Mouse (Mus musculus) gastrocnemius, postnatal 14 days (tissue): ENCODE results near the gene Gtf3c2. TPM values are rescaled to one million over a fixed set of nuclear protein-coding genes. Genes with fewer than 3 reads are reported as not detected.

Experiments
- DNase-seq: peaks from one replicate; pipeline ENCODE4 v3.0.0; 2021; ENCODE audit warnings: mixed read lengths
- intact Hi-C: fragments of 180-260 bp; cut with DNase I; formaldehyde crosslinking; loops from one replicate; pipeline ENCODE4 v1.15.1; 2025; ENCODE audit warnings: low total_unique reads
- total RNA-seq, 2 experiments: library from RNA; stranded (reverse); gene quantifications; 2 replicates each; pipeline ENCODE4 v1.2.3; 2021

Gtf3c2 gene
- total RNA-seq, 2 experiments from 2014 or later, result 23.2 to 28.6 TPM

DNA sequence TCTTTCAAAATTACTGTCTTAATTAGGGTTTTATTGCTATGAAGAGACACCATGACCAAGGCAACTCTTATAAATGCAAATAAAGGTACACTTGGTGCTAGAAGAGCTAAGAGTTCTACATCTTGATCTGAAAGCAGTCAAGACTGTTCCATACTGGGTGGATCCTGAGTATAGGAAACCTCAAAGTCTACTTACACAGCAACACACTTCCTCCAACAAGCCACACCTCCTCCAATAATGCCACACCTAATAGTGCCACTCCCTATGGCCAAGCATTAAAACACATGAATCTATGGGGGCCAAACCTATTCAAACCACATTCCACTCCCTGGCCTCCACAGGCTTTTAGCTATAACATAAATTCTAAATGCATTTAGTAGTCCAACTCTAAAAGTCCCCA, 17.5 kb downstream of the Gtf3c2 start:
- intact Hi-C loops, result no loop called here
- DNase-seq, result no peak

DNA sequence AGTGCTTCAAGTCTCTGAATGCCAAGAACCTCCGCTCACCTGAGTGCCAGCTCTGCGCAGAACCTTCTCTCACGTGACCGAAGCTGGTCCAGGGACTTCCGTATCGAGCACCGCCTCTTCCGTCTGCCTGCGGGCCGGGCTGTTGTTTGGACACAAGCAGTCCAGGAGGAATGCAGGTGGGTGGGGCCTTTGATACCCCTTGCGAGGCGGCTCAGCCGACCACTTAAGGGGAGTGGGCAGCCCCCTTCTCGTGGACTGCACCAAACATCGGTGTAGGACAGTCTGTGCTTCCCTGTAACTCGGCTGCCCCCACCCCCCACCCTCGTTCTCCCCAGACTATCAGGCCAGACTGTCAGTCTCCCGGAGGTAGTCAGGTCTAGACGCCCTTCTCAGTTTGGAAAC, 25.8 kb downstream of the Gtf3c2 start, which contains the start of gene Mpv17:
Gene Mpv17, minus strand, starts transcription at position 100 of the 402 bp plus-strand sequence.
- peak; percentile 82 for DNase-seq
- intact Hi-C loops, result no loop called here

DNA sequence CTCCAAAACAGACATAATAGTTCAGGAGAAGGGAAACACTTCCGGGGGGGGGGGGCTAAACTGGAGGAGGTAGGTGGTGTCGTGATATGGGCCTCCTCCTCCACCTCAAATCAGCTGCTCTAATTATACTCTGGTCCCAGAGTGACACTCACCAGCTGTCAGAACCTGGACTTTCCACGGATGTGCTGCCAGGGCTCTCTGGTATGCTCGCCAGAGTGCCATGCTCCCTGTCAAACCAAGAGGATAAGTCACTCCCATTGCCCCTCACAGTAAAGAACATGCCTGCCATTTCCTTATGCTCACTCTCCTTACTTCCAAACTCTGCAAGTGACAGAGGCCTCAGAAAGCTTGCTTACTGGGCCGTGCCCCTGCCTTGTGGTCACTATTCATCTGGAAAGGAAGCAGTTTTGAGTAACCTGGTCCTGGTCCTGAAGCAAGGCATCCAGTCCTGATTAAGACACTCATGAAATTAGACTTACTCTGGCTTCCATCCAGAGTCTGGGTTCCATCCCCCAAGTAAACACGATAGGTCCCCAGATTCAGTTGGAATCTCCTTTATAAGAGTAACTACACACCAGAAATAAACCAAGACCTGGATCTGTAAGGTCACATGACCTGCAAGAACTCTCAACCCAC, 26.3 kb downstream of the Gtf3c2 start:
- intact Hi-C loops, result no loop called here
- DNase-seq, result peak; percentile 40

DNA sequence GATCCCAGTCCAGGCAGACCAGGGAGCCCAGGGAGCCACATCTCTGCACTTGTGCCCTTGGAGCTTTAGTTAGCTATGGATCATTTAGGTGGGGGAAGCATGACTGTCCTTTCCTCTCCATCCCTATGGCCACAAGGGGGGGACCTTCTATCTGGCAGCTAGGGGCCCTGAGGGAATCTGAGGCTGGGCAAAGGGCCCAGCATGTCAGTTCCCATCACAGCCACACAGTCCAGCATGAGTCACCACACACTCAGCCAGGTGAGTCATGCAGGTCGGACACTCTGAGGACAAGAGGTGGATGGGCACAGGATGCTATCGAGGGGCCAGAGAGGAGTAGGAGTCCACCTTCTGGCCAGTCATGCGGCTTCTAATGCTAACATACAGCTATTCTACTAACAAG, 28.2 kb downstream of the Gtf3c2 start:
- peak; percentile 28 for DNase-seq
- intact Hi-C loops, result no loop called here

DNA sequence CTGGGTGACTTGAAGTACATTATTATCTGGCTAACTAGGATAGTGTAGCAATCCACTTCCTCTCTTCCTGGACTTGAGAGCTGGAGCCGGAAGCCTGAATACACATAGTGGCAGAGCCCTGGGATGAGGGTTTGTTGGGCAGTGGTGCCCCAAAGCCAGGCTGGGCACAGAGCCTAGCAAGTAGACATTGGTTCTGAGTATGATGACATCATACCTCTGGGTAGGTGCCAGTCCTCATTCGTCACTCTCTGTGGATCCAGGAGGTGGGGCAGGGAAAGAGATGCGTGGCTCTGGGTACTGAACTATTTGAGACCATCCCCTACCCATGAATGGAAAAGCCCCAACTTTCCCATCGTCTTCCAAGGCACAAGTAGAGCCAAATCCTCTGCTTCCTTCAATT, 30.2 kb downstream of the Gtf3c2 start:
- DNase-seq, result no peak
- intact Hi-C loops, result no loop called here

DNA sequence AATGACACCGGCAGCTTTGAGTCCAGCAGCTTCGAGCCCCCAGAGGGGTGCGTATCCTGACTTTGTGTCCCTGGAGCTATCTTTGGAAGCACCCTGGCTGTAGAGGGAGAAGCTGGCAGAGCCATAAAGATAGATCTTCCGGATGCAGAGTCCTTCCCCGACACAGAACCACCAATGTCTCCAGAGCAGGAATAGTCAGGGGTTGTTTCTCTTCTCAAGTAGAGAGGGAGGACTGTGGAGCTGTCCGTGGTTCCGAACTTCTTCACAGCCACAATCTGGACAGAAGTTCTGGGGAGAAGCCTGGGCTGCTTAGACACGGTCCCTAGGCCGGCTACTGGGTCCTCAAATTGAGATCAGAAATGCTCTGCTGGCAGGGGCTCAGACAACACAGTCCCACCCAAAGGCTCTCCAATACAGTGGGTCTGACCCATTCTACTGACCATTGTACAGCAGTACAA, 40.9 kb downstream of the Gtf3c2 start:
- DNase-seq, result no peak
- intact Hi-C loops, result no loop called here

DNA sequence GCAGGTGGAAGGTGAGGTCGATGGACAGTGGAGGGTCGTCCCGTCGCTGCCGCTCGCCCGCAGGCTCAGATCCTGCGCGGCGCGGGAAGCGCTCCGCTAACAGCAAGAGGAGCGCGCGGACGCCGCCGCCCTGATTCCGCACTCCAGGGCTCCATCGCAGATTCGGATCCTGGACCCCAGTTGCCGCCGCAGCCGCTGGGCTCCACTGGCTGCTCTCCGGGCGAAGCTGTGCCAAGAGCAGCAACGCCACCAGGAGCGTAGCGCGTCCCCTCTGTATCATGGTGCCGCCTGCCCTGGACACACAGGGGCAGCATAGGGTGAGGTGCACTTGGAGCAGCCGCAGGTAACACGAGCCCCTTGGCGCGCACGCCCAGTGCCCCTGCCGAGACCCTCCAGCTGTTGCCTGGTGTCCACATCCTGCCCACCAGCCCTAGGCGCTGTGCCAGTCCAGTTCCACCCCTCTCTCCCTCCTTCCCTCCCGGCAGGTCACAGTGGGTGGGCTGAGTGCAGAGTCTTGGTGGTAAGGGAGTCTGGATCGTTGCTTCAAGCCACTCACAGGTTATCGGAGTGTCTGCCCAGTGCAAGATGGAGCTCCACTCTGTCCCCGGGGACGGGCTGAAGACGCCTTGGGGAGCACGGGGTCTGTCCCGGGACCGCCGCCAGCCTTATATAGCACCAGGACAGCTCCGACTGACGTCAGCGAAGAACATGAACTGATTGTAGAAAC, 41.5 kb downstream of the Gtf3c2 start, which contains the start of gene Ucn:
Gene Ucn, minus strand, starts transcription at position 589 of the 727 bp plus-strand sequence.
- DNase-seq, result no peak
- intact Hi-C loops, result no loop called here

DNA sequence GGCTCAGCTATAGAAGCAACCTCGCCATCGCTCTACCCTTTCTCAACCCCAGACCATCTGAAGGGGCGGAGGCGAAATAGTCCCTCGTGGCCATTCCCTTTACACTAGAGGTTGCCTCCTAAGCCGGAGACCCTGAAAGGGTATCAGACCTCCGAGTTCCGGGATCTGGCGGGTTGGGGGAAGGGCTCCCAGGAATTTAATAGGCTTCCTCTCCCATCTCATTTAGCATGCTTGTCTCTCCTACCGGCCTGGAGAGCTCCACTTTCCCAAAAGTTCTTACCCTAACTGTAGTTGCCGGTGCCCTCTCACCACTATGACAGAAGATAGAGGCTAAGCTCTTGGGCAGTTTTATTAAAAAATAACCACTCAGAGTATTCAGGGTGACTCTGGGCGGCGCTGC, 42.3 kb downstream of the Gtf3c2 start:
- intact Hi-C loops, result no loop called here
- no peak for DNase-seq

DNA sequence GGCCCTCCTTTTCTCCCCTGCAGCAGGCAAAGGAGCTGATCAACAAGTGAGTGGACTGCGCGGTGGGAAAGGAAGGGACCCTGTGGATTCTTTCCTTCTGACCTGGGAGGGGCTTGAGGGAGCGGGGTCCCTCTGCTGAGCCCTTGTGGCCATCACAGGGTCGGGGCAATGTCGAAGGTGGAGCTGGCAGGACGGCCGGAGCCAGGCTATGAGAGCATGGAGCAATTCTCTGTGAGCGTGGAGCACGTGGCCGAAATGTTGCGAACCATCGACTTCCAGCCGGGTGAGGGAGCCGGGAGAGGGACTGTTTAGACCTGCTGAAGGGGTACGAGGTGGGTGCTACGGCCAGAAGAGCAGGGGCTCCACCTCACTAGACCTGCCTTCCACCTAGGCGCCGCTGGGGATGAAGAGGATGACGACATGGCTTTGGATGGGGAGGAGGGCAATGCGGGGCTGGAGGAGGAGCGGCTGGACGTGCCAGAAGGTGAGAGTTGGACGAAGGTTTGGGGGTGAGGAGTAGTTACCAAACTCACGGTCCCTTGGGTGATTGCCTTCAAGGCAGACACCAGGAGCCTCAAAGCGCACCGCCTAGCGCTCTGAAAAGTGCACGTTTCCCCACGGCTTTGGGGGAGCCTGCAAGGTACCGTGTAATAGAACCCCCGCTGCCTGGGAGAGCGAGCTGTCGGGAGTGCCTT, 43.1 kb downstream of the Gtf3c2 start:
- no peak for DNase-seq
- intact Hi-C loops, result no loop called here

DNA sequence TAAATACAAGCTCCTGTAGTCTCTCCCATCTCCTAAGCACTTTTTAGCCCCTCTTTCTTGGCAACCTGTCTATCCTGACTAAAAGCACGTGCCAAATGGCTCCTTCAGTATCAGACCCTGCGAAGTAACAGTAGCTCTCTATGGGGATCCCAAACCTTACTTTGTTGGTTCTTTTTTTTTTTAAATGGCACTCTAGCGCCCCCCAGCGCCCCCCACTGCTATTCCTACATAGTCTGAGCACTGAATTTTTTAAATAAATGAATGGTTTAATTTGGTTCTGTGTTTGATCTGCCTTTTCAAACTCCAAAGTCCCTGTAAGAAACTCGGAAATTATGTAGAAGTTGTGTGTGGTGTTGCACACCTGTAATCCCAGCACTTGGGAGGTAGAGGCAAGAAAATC, 53.9 kb downstream of the Gtf3c2 start:
- intact Hi-C loops, result no loop called here
- DNase-seq, result no peak

DNA sequence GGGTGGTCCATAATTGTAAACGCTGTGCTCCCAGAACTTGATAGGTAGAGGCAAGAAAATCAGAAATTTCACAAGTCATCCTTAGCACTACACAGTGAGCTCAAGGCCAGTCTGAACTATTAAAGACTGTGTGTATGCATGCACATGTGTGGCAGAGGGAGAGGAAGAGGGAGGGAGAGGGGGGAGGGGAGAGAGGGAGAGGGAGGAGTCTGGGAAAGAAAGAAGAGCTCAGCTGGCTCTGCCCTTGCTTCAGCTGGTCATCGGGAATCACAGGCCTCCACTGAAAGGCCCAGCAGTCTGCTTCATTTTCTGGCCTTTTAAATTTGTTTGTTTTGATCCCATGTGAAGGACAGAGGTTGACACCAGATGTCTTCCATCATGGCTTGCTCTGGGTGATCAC, 56.5 kb downstream of the Gtf3c2 start:
- no peak for DNase-seq
- intact Hi-C loops, result no loop called here

DNA sequence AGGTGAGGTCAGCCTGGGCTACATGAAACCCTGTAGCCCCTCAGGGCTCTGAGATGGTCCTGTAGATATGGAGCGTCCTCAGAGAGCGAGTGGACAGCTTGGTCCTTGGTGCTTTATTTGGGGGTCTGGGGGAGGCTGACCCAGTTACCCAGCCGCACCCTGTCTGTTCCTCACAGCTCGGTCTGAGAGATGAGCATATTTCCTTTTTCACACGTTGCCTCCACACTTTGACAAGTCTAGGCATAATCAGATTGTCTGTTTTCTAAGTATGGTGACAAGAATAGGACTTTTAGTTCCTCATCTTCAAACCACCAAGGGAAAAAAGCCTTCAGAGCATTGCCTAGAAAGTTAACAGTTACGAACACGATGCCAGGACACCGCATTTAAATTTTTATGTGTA, 58.8 kb downstream of the Gtf3c2 start:
- intact Hi-C loops, result no loop called here
- DNase-seq, result no peak

DNA sequence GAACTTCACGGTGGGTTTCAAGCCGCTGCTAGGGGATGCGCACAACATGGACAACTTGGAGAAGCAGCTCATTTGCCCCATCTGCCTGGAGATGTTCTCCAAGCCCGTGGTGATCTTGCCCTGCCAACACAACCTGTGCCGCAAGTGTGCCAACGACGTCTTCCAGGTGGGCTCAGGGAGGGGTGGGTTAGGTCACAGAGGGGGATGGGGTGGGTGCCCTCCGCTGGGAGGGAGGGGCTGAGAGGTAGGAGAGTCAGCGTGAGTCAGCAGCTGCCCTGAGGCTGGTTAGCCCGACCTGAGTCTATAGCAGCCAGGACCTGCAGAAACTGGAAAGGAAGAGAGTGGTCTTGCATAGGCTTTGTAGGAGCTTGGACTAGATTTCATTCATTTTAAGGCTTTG, 63.0 kb downstream of the Gtf3c2 start:
- peak; percentile 20 for DNase-seq
- intact Hi-C loops, result no loop called here

DNA sequence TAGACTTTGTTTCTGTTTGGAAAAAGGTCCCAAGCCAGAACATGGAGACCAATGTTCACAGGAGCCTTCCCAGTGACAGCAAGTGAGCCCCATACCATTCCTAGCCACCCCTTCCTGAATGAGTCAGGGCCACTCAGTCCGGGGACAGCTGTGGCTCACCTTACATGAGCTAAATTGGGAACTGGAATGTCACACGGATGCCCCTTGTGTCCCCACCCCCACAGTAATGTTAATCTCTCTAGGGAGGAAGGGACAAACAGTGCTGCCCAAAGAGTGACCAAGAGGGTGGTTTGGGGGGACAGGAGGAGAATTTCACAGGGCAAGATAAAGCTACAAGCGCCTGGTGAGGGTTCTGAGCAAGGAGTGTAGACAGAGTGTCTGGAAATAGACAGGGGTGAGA, 63.6 kb downstream of the Gtf3c2 start, which contains the start of gene Trim54:
Gene Trim54, plus strand, starts transcription at position 359 of the 400 bp plus-strand sequence.
- intact Hi-C loops, result no loop called here
- peak; percentile 46 for DNase-seq

DNA sequence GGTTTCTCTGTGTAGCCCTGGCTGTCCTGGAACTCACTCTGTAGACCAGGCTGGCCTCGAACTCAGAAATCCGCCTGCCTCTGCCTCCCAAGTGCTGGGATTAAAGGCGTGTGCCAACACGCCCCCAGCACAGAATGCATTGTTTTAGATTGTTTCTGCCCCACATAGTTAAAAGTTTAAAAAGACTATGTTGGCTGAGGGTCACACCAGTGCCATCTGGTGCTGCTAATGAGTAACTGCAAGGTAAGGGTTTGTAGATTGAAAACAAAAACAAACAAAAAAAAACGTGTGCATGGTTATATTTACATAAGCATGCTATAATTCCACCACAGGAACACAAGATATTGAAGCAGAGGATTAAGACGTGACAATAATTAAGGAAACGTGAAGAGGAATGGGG, 69.2 kb downstream of the Gtf3c2 start:
- no peak for DNase-seq
- intact Hi-C loops, result no loop called here

DNA sequence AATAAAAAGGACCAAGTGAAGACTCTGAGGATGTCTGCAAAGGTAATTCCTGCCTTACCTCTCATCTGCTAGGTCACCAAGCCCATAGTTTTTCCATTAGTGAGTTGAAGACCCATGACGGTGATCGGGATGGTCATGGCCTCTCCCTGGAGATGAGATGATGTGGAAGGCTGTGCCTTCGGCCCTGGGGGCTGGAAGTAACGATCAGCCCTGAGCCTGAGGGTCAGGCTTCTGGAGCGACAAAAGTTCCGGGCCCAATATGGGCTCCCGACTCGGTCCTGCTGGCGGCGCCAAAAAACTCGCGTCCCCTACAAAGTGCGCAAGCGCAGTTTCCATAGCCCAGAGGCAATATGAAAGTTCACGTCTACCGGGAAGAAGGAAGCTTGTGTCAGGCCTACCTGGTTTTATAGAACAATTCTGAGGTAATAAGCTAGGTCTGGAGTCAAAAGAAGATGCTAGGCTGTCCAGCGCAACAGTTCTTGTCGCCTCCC, 71.9 kb downstream of the Gtf3c2 start, which contains the start of gene Slc30a3:
Gene Slc30a3, minus strand, starts transcription at position 238 of the 491 bp plus-strand sequence.
- intact Hi-C loops, result no loop called here
- DNase-seq, result no peak
